Mouse (Mus musculus) MEL (cell line): ENCODE measurements at regions not wholly inside any gene's neighbourhood (a gene's known extent, or its start where the extent isn't known, plus 50 kb on each side); places are given as distances from the start of the nearest gene placed in this dataset.

Source experiments
- DNase-seq: peaks from one replicate; pipeline ENCODE4 v3.0.0; 2011; ENCODE audit warnings: low read depth, low spot score
- H3K27ac ChIP-seq: 2 replicates; pipeline ENCODE4 v1.5.1; 2012; ENCODE audit warnings: low read depth, mild to moderate bottlenecking, control low read depth, low read length, moderate library complexity; ENCODE audit not compliant: control insufficient read depth
- H3K27me3 ChIP-seq, 2 experiments: fragments of 150-350 bp in 1 of 2; sonication (generic) in 1 of 2; 2 replicates each; pipeline ENCODE4 v1.6.1; 2012; ENCODE audit warnings: low read length in 2 of 2, mild to moderate bottlenecking in 2 of 2, improper control_type of control experiment in 1 of 2, moderate library complexity in 1 of 2; ENCODE audit not compliant: insufficient read depth in 2 of 2, control insufficient read depth in 1 of 2
- H3K36me3 ChIP-seq, 2 experiments: 2 replicates each; pipeline ENCODE4 v1.6.1; 2012 to 2014; ENCODE audit warnings: low read length in 2 of 2, improper control_type of control experiment in 1 of 2, inconsistent platforms in 1 of 2, mild to moderate bottlenecking in 1 of 2; ENCODE audit not compliant: insufficient read depth in 2 of 2, control insufficient read depth in 1 of 2
- H3K4me1 ChIP-seq, 2 experiments: fragments of 150-350 bp in 1 of 2; sonication (generic) in 1 of 2; 2 replicates each; pipeline ENCODE4 v1.6.1; 2012; ENCODE audit warnings: low read length in 2 of 2, improper control_type of control experiment in 1 of 2, mild to moderate bottlenecking in 1 of 2; ENCODE audit not compliant: insufficient read depth in 2 of 2, control insufficient read depth in 1 of 2
- H3K4me3 ChIP-seq, 2 experiments: fragments of 150-350 bp in 1 of 2; sonication (generic) in 1 of 2; 2 replicates each; pipeline ENCODE4 v1.5.1; 2012; ENCODE audit warnings: low read depth in 2 of 2, low read length in 2 of 2, mild to moderate bottlenecking in 2 of 2, moderate library complexity in 2 of 2, control low read depth in 1 of 2, improper control_type of control experiment in 1 of 2; ENCODE audit not compliant: control insufficient read depth in 1 of 2, insufficient read depth in 1 of 2
- H3K79me2 ChIP-seq: 2 replicates; pipeline ENCODE4 v1.6.1; 2012; ENCODE audit warnings: mild to moderate bottlenecking, low read length, moderate library complexity; ENCODE audit not compliant: control insufficient read depth, poor library complexity, insufficient read depth
- H3K9ac ChIP-seq: 2 replicates; pipeline ENCODE4 v1.6.1; 2012; ENCODE audit warnings: low read depth, mild to moderate bottlenecking, control low read depth, low read length, moderate library complexity; ENCODE audit not compliant: control insufficient read depth, poor library complexity, severe bottlenecking
- H3K9me3 ChIP-seq: fragments of 150-350 bp; sonication (generic); replicated peaks from 2 replicates; pipeline ENCODE4 v1.6.1; 2012; ENCODE audit warnings: mild to moderate bottlenecking, low read length, improper control_type of control experiment, moderate library complexity; ENCODE audit not compliant: insufficient read depth
- BHLHE40 ChIP-seq: IDR thresholded peaks from 2 replicates; pipeline ENCODE4 v1.6.1; 2012; ENCODE audit warnings: low read depth, mild to moderate bottlenecking, inconsistent platforms, low read length, improper control_type of control experiment, borderline replicate concordance
- CHD2 ChIP-seq: IDR thresholded peaks from 2 replicates; pipeline ENCODE4 v1.6.1; 2011; ENCODE audit warnings: low read length, improper control_type of control experiment
- CTCF ChIP-seq, 3 experiments: IDR thresholded peaks in 2 of 3; conservative IDR thresholded peaks in 1 of 3; 2 replicates each; pipeline ENCODE4 v1.5.1; 2011 to 2012; ENCODE audit warnings: low read length in 3 of 3, low read depth in 2 of 3, mild to moderate bottlenecking in 2 of 3, improper control_type of control experiment in 1 of 3, inconsistent platforms in 1 of 3, mixed read lengths in 1 of 3, moderate library complexity in 1 of 3; ENCODE audit not compliant: control insufficient read depth in 1 of 3, insufficient read depth in 1 of 3, poor library complexity in 1 of 3, severe bottlenecking in 1 of 3
- E2F4 ChIP-seq: IDR thresholded peaks from 2 replicates; pipeline ENCODE4 v1.6.1; 2011; ENCODE audit warnings: low read depth, low read length, improper control_type of control experiment, borderline replicate concordance
- ELF1 ChIP-seq: IDR thresholded peaks from 2 replicates; pipeline ENCODE4 v1.6.1; 2014; ENCODE audit warnings: low read depth, mild to moderate bottlenecking, inconsistent platforms, low read length, improper control_type of control experiment, moderate library complexity
- ETS1 ChIP-seq: IDR thresholded peaks from 2 replicates; pipeline ENCODE4 v1.6.1; 2012; ENCODE audit warnings: low read depth, mild to moderate bottlenecking, inconsistent platforms, low read length, improper control_type of control experiment, moderate library complexity
- GABPA ChIP-seq: IDR thresholded peaks from 2 replicates; pipeline ENCODE4 v1.6.1; 2012; ENCODE audit warnings: low read depth, mild to moderate bottlenecking, inconsistent platforms, low read length, improper control_type of control experiment, moderate library complexity
- HCFC1 ChIP-seq: IDR thresholded peaks from 2 replicates; pipeline ENCODE4 v1.6.1; 2012; ENCODE audit warnings: low read depth, mild to moderate bottlenecking, inconsistent platforms, low read length, improper control_type of control experiment, moderate library complexity
- JUND ChIP-seq: IDR thresholded peaks from 2 replicates; pipeline ENCODE4 v1.6.1; 2011; ENCODE audit warnings: low read depth, mild to moderate bottlenecking, improper control_type of control experiment, low read length
- MAFK ChIP-seq: IDR thresholded peaks from 2 replicates; pipeline ENCODE4 v1.6.1; 2011; ENCODE audit warnings: low read depth, mild to moderate bottlenecking, low read length, improper control_type of control experiment, borderline replicate concordance
- MAZ ChIP-seq: IDR thresholded peaks from 2 replicates; pipeline ENCODE4 v1.6.1; 2012; ENCODE audit warnings: low read depth, mild to moderate bottlenecking, inconsistent platforms, low read length, improper control_type of control experiment
- MXI1 ChIP-seq: IDR thresholded peaks from 2 replicates; pipeline ENCODE4 v1.6.1; 2011; ENCODE audit warnings: mild to moderate bottlenecking, low read depth, low read length, improper control_type of control experiment
- MYB ChIP-seq: IDR thresholded peaks from 2 replicates; pipeline ENCODE4 v1.6.1; 2011; ENCODE audit warnings: mild to moderate bottlenecking, low read depth, low read length, improper control_type of control experiment
- MYC ChIP-seq: IDR thresholded peaks from 2 replicates; pipeline ENCODE4 v1.6.1; 2011; ENCODE audit warnings: low read depth, mild to moderate bottlenecking, low read length, improper control_type of control experiment, moderate library complexity
- NELFE ChIP-seq: IDR thresholded peaks from 2 replicates; pipeline ENCODE4 v1.6.1; 2011; ENCODE audit warnings: low read depth, low read length, improper control_type of control experiment
- NRF1 ChIP-seq: IDR thresholded peaks from 2 replicates; pipeline ENCODE4 v1.6.1; 2014; ENCODE audit warnings: low read depth, mild to moderate bottlenecking, inconsistent platforms, low read length, improper control_type of control experiment, moderate library complexity; ENCODE audit not compliant: poor library complexity, insufficient read depth, severe bottlenecking
- POLR2A ChIP-seq, 2 experiments: IDR thresholded peaks; 2 replicates each; pipeline ENCODE4 v1.6.1; 2011 to 2012; ENCODE audit warnings: low read length in 2 of 2, mild to moderate bottlenecking in 2 of 2, control low read depth in 1 of 2, improper control_type of control experiment in 1 of 2, low read depth in 1 of 2, moderate library complexity in 1 of 2; ENCODE audit not compliant: control insufficient read depth in 1 of 2, insufficient read depth in 1 of 2, poor library complexity in 1 of 2
- POLR2AphosphoS2 ChIP-seq: IDR thresholded peaks from 2 replicates; pipeline ENCODE4 v1.6.1; 2011; ENCODE audit warnings: low read length, improper control_type of control experiment
- RAD21 ChIP-seq: IDR thresholded peaks from 2 replicates; pipeline ENCODE4 v1.6.1; 2011; ENCODE audit warnings: mild to moderate bottlenecking, low read depth, low read length, improper control_type of control experiment
- SIN3A ChIP-seq: IDR thresholded peaks from 2 replicates; pipeline ENCODE4 v1.6.1; 2012; ENCODE audit warnings: low read length, improper control_type of control experiment, inconsistent platforms
- TAL1 ChIP-seq: IDR thresholded peaks from 2 replicates; pipeline ENCODE4 v1.6.1; 2012; ENCODE audit warnings: mild to moderate bottlenecking, inconsistent platforms, low read length, moderate library complexity, mixed read lengths
- TBP ChIP-seq: IDR thresholded peaks from 2 replicates; pipeline ENCODE4 v1.8.0; 2011; ENCODE audit warnings: low read depth, low read length, improper control_type of control experiment
- UBTF ChIP-seq: IDR thresholded peaks from 2 replicates; pipeline ENCODE4 v1.6.1; 2012; ENCODE audit warnings: low read depth, mild to moderate bottlenecking, inconsistent platforms, low read length, improper control_type of control experiment, moderate library complexity, borderline replicate concordance; ENCODE audit not compliant: insufficient read depth
- USF2 ChIP-seq, 2 experiments: IDR thresholded peaks; 2 replicates each; pipeline ENCODE4 v1.6.1; 2011 to 2012; ENCODE audit warnings: improper control_type of control experiment in 2 of 2, low read length in 2 of 2, borderline replicate concordance in 1 of 2, inconsistent platforms in 1 of 2, low read depth in 1 of 2, mild to moderate bottlenecking in 1 of 2; ENCODE audit not compliant: insufficient read depth in 1 of 2
- ZKSCAN1 ChIP-seq: IDR thresholded peaks from 2 replicates; pipeline ENCODE4 v1.6.1; 2012; ENCODE audit warnings: low read depth, mild to moderate bottlenecking, inconsistent platforms, low read length, improper control_type of control experiment, moderate library complexity
- ZNF384 ChIP-seq: IDR thresholded peaks from 2 replicates; pipeline ENCODE4 v1.6.1; 2012; ENCODE audit warnings: low read depth, mild to moderate bottlenecking, inconsistent platforms, low read length, improper control_type of control experiment

- Histone ChIP-seq H3K27me3 (no peaks in the 10 kb centered on the region), H3K36me3 (no peaks in the 10 kb centered on the region), H3K79me2 (no peaks in the 10 kb centered on the region), H3K27ac (no peak overlapping the region), H3K9ac (no peak overlapping the region), H3K4me3 (no peak overlapping the region), H3K4me1 (no peaks in the 10 kb centered on the region), H3K9me3 (no peaks in the 10 kb centered on the region)
- TF ChIP-seq MYC: no peak
- no peak for TF ChIP-seq ZNF384
- no peak for TF ChIP-seq ETS1
- TF ChIP-seq SIN3A: no peak
- TF ChIP-seq JUND: no peak
- no peak for TF ChIP-seq MAZ
- TF ChIP-seq CTCF (IDR thresholded peaks at IDR 0.05 in 2 of 3, conservative IDR thresholded peaks at IDR 0.05 in 1 of 3; ENCODE audit: control insufficient read depth in 1 of 3, insufficient read depth in 1 of 3, low read depth in 2 of 3, low read length in 3 of 3, poor library complexity in 1 of 3, severe bottlenecking in 1 of 3): no peak
- TF ChIP-seq GABPA: no peak
- no peak for TF ChIP-seq ELF1
- no peak for TF ChIP-seq TAL1
- no peak for TF ChIP-seq MAFK
- no peak for TF ChIP-seq POLR2AphosphoS2
- TF ChIP-seq CHD2: no peak
- TF ChIP-seq ZKSCAN1: no peak
- TF ChIP-seq UBTF: no peak
- TF ChIP-seq TBP: no peak
- DNase-seq: no peak
Measured at GRCm38 (mm10) chr6:133170548-133170947, 65.8 kb downstream of the Smim10l1 start.

- H3K27me3 ChIP-seq: no peaks in the 10 kb centered on the region
- H3K9ac ChIP-seq: no peak overlapping the region
- peak; percentile 17 for DNase-seq
- no peak overlapping the region for H3K4me3 ChIP-seq
- H3K4me1 ChIP-seq: no peaks in the 10 kb centered on the region
- TF ChIP-seq MYC: no peak
- no peak for TF ChIP-seq TBP
- no peak for TF ChIP-seq SIN3A
- peak; percentile 1 for TF ChIP-seq RAD21
- no peak for TF ChIP-seq NRF1
- TF ChIP-seq E2F4: no peak
- TF ChIP-seq BHLHE40: no peak
- TF ChIP-seq MAFK: no peak
- no peak for TF ChIP-seq USF2 (IDR thresholded peaks at IDR 0.05; ENCODE audit: borderline replicate concordance in 1 of 2, insufficient read depth in 1 of 2, low read depth in 1 of 2, low read length in 2 of 2)
- no peak for TF ChIP-seq MYB
- no peak for TF ChIP-seq MXI1
- no peak for TF ChIP-seq POLR2A (IDR thresholded peaks at IDR 0.05; ENCODE audit: control insufficient read depth in 1 of 2, insufficient read depth in 1 of 2, low read depth in 1 of 2, low read length in 2 of 2, poor library complexity in 1 of 2)
- TF ChIP-seq HCFC1: no peak
- no peak for TF ChIP-seq NELFE
- TF ChIP-seq CTCF (IDR thresholded peaks at IDR 0.05 in 2 of 3, conservative IDR thresholded peaks at IDR 0.05 in 1 of 3; ENCODE audit: control insufficient read depth in 1 of 3, insufficient read depth in 1 of 3, low read depth in 2 of 3, low read length in 3 of 3, poor library complexity in 1 of 3, severe bottlenecking in 1 of 3): peak in 1 of 3 experiments; percentile 24; a peak in 1 of 6 replicates
- no peaks in the 10 kb centered on the region for H3K9me3 ChIP-seq
- H3K27ac ChIP-seq: no peak overlapping the region
- no peaks in the 10 kb centered on the region for H3K79me2 ChIP-seq
- no peaks in the 10 kb centered on the region for H3K36me3 ChIP-seq
Measured at GRCm38 (mm10) chr6:133171286-133171685, 66.6 kb downstream of the Smim10l1 start.
